Mouse (Mus musculus) heart, adult 2 months (tissue): Measurements from ENCODE around the gene Rpl3l. TPM values are rescaled to one million over a fixed set of nuclear protein-coding genes. Genes with fewer than 3 reads are reported as not detected.

Experiments used
- DNase-seq, 2 experiments: peaks; one replicate each; pipeline ENCODE4 v3.0.0; 2021
- H3K27ac ChIP-seq: fragments of 200-600 bp; 2 replicates; pipeline ENCODE4 v1.8.1; 2022
- H3K27me3 ChIP-seq: fragments of 200-500 bp; 2 replicates; pipeline ENCODE4 v1.6.1; 2012; ENCODE audit warnings: mild to moderate bottlenecking, low read length, inconsistent platforms, mixed read lengths; ENCODE audit not compliant: control insufficient read depth, insufficient read depth
- H3K36me3 ChIP-seq: fragments of 200-500 bp; 2 replicates; pipeline ENCODE4 v1.6.1; 2012; ENCODE audit warnings: low read length, inconsistent platforms; ENCODE audit not compliant: control insufficient read depth, insufficient read depth
- H3K4me1 ChIP-seq: fragments of 200-500 bp; 2 replicates; pipeline ENCODE4 v1.6.1; 2011; ENCODE audit warnings: low read length; ENCODE audit not compliant: control insufficient read depth, insufficient read depth
- H3K4me3 ChIP-seq: fragments of 200-600 bp; 2 replicates; pipeline ENCODE4 v1.8.1; 2022
- H3K79me2 ChIP-seq: fragments of 200-500 bp; replicated peaks from 2 replicates; pipeline ENCODE4 v1.6.1; 2012; ENCODE audit warnings: mild to moderate bottlenecking, inconsistent platforms, low read length, moderate library complexity, mixed read lengths; ENCODE audit not compliant: control insufficient read depth, insufficient read depth
- H3K9ac ChIP-seq: fragments of 200-500 bp; 2 replicates; pipeline ENCODE4 v1.6.1; 2012; ENCODE audit warnings: low read depth, mild to moderate bottlenecking, control low read depth, inconsistent platforms, low read length, mixed read lengths
- CTCF ChIP-seq: fragments of 200-600 bp; IDR thresholded peaks from 2 replicates; pipeline ENCODE4 v1.8.1; 2022; ENCODE audit warnings: antibody characterized with exemption, mild to moderate bottlenecking, moderate library complexity
- EP300 ChIP-seq: fragments of 200-500 bp; IDR thresholded peaks from 2 replicates; pipeline ENCODE4 v1.6.1; 2011; ENCODE audit warnings: low read depth, low read length, control low read depth; ENCODE audit not compliant: insufficient read depth
- POLR2A ChIP-seq: fragments of 200-500 bp; IDR thresholded peaks from 2 replicates; pipeline ENCODE4 v1.6.1; 2011; ENCODE audit warnings: mild to moderate bottlenecking, low read depth, low read length, control low read depth; ENCODE audit not compliant: insufficient read depth
- WGBS: fragments of 180-500 bp; shearing (Covaris S2); methylation state at CpG from one replicate; pipeline ENCODE4 v1.1.7; 2018; 5-methylcytosine and 5-hydroxymethylcytosine counted together
- intact Hi-C: fragments of 180-260 bp; cut with DNase I; formaldehyde crosslinking; loops from one replicate; pipeline ENCODE4 v1.15.1; 2025
- polyA plus RNA-seq: library from polyadenylated mRNA; depleted of rRNA; stranded (reverse); fragments of >200 nt; gene quantifications from 2 replicates; pipeline ENCODE4 v1.2.3, GENCODE M21; 2012
- total RNA-seq, 2 experiments: library from RNA; stranded (reverse); gene quantifications; 2 replicates each; pipeline ENCODE4 v1.2.3; 2021

Rpl3l gene
- total and polyA plus RNA-seq, 3 experiments: 213 to 472 (median 386) TPM

DNA sequence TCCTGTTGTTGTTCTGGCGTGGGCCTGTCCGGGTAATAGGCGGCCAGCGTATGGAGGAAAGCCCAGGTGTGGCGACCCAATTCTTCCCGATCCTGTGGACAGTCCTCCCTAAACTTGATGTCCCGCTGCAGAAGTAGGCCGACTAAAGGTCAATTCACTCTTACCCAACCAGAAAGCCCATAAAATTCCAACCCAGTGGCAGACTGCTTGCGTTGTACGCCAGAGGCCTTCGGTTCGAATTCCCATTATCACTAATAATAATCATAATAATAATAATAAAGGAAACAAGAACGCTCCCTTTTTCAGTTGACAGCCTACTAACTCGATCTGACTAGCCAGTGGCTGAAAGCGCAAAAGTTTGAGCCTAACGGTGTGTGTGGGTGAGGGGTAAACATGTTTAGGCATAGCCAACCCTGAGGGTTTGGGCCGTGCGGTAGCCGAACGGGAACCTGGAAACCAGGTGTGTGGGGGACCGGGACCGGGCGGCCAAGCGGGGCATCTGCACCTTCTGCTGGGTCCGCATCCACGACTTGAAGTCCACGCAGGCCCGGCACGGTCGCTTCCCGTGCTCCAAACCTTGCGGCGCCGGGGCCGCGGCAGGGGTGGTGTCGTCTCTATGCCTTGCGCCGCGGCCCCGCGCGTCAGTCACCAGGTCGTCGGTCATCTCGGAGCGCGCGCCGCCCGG, 32.2 kb upstream of the Rpl3l start:
- 11% methylated on average over 51 of the region's 51 CpGs for WGBS
- intact Hi-C loops: loop anchor here (1.0 to 2.0 kb wide), 2 partner anchors 12 to 19 kb away; partner anchors contain the start of gene Tbl3
- no peaks in the 10 kb centered on the region for H3K36me3 ChIP-seq

DNA sequence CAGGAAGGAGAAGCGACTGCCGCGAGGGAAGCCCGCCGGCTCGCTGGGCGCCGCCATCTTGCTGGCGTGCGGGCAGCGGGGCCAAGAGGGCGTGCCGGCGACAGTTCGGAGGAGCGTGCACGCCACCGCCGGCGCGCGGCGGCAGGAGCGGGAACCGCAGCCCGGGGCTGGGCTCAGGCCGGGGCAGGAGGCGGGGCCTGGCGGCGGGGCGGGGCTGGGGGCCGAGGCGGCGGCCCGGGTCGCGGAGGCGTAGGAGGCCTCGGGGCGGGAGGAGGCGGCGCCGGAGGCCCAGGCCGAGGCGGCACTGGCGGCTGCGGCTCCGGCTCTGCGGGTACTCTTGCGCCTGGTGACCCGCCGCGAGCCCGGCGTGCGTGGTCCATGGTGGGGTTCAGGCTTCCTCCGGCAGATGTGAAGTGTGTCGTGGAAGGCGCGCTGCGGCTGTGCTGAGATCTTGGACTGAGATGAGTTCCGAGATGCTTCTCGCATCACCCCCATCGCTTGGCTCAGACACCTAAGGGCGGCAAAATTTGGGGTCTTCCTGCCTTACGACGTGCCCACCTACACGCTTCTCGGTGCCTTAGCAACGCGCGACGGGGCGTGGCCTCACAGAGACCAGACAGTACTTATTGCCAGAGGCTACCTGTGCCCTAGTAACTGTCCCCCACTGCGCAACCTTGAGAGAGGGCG, 31.5 kb upstream of the Rpl3l start, which contains the start of the genes Gfer and Noxo1:
Gene Gfer (minus strand): TSS at position 146 of the 687 bp plus-strand sequence.
Gene Noxo1 (plus strand): TSS at position 224 of the 687 bp plus-strand sequence.
- H3K9ac ChIP-seq: peak within 1 kb of the TSS; percentile 88
- TF ChIP-seq EP300: no peak
- TF ChIP-seq CTCF: peak; percentile 58
- TF ChIP-seq POLR2A: peak; percentile 50; the same call in 1 of the 2 replicates
- peak; percentile 94 for DNase-seq
- no peaks in the 10 kb centered on the region for H3K36me3 ChIP-seq
- no peaks in the 10 kb centered on the region for H3K79me2 ChIP-seq
- no peaks in the 10 kb centered on the region; the same call in 1 of the 2 replicates for H3K4me1 ChIP-seq
- peak within 1 kb of the TSS; percentile 86 for H3K27ac ChIP-seq
- peak within 1 kb of the TSS; percentile 49 for H3K4me3 ChIP-seq
- intact Hi-C loops: loop anchor here (1.0 kb wide), 1 partner anchor 11 kb away; the partner anchor contains the start of gene Tbl3
- WGBS: under 1% methylated on average over 73 of the region's 76 CpGs
- no peaks in the 10 kb centered on the region for H3K27me3 ChIP-seq

More for the DNA sequence above, 32.2 kb upstream of the Rpl3l start:
- DNase-seq: no peak
- peak overlapping the region; percentile 84 for H3K9ac ChIP-seq
- peak overlapping the region; percentile 79 for H3K27ac ChIP-seq
- H3K27me3 ChIP-seq: no peaks in the 10 kb centered on the region
- H3K4me1 ChIP-seq: no peaks in the 10 kb centered on the region; the same call in 1 of the 2 replicates
- no peaks in the 10 kb centered on the region for H3K79me2 ChIP-seq
- TF ChIP-seq POLR2A (no peak), EP300 (no peak), CTCF (no peak)
- peak overlapping the region; percentile 49 for H3K4me3 ChIP-seq

GRCm38 (mm10) chr17:24697985-24698384, 29.6 kb upstream of the Rpl3l start:
- Histone ChIP-seq H3K4me3 (no peak overlapping the region), H3K27ac (no peak overlapping the region), H3K9ac (no peak overlapping the region), H3K27me3 (no peaks in the 10 kb centered on the region), H3K4me1 (no peaks in the 10 kb centered on the region; the same call in 1 of the 2 replicates), H3K36me3 (no peaks in the 10 kb centered on the region), H3K79me2 (no peaks in the 10 kb centered on the region)
- WGBS: 24% methylated on average over 5 of the region's 5 CpGs
- no peak for TF ChIP-seq POLR2A
- no peak for TF ChIP-seq EP300
- TF ChIP-seq CTCF: no peak
- no peak for DNase-seq
- intact Hi-C loops: no loop called here

DNA sequence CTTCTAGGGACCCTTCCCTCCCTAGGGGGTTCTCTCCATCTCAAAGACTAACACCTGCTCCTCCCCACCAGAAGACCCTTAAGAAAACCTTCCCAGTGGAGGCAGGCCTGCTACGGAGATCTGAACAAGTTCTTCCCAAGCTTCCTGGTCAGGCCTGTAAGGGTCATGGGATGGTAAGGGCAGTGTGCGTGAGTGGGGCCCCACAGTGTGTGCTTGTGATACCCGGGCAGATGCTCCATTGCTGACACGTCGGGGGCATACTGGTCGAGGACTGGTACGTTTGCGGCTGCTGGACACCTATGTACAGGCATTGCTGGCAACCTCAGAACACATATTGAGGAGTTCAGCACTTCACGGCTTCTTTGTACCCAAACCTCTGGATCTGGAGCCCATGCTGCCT, 28.9 kb upstream of the Rpl3l start:
- no peak overlapping the region for H3K4me3 ChIP-seq
- no peaks in the 10 kb centered on the region for H3K27me3 ChIP-seq
- no peaks in the 10 kb centered on the region for H3K36me3 ChIP-seq
- intact Hi-C loops: no loop called here
- no peak overlapping the region for H3K27ac ChIP-seq
- WGBS: 69% methylated on average over 9 of the region's 9 CpGs
- no peak overlapping the region for H3K9ac ChIP-seq
- no peaks in the 10 kb centered on the region for H3K79me2 ChIP-seq
- no peak for DNase-seq
- H3K4me1 ChIP-seq: no peaks in the 10 kb centered on the region; the same call in 1 of the 2 replicates
- TF ChIP-seq EP300 (no peak), POLR2A (no peak), CTCF (no peak)

- no peaks in the 10 kb centered on the region for H3K36me3 ChIP-seq
- H3K4me1 ChIP-seq: no peaks in the 10 kb centered on the region; the same call in 1 of the 2 replicates
- no peaks in the 10 kb centered on the region for H3K27me3 ChIP-seq
- H3K4me3 ChIP-seq: no peak overlapping the region
- H3K9ac ChIP-seq: no peak overlapping the region
- H3K27ac ChIP-seq: no peak overlapping the region
- no peaks in the 10 kb centered on the region for H3K79me2 ChIP-seq
- no peak for TF ChIP-seq EP300
- TF ChIP-seq POLR2A: no peak
- no peak for TF ChIP-seq CTCF
- 79% methylated on average over 2 of the region's 2 CpGs for WGBS
- intact Hi-C loops: no loop called here
- DNase-seq: no peak
Observed at GRCm38 (mm10) chr17:24699473-24699872, 28.1 kb upstream of the Rpl3l start.

GRCm38 (mm10) chr17:24701251-24701650, 26.4 kb upstream of the Rpl3l start:
- TF ChIP-seq POLR2A (no peak), CTCF (no peak), EP300 (no peak)
- Histone ChIP-seq H3K9ac (no peak overlapping the region), H3K27me3 (no peaks in the 10 kb centered on the region), H3K79me2 (no peaks in the 10 kb centered on the region), H3K36me3 (no peaks in the 10 kb centered on the region), H3K4me1 (no peaks in the 10 kb centered on the region), H3K4me3 (no peak overlapping the region), H3K27ac (no peak overlapping the region)
- WGBS: 88% methylated on average over 9 of the region's 9 CpGs
- DNase-seq: no peak
- intact Hi-C loops: no loop called here
